Mouse (Mus musculus) CH12.LX (cell line): ENCODE results near the gene Ufsp2. TPM values are rescaled to one million over a fixed set of nuclear protein-coding genes. Genes with fewer than 3 reads are reported as not detected.

Source experiments
- DNase-seq: peaks from one replicate; pipeline ENCODE4 v3.0.0-alpha.2; 2013; ENCODE audit errors: extremely low read depth
- H3K27ac ChIP-seq: 2 replicates; pipeline ENCODE4 v1.5.1; 2012; ENCODE audit warnings: low read depth, mild to moderate bottlenecking, control low read depth, moderate library complexity; ENCODE audit not compliant: insufficient read depth
- H3K27me3 ChIP-seq: replicated peaks from 2 replicates; pipeline ENCODE3; 2012; ENCODE audit warnings: inconsistent platforms
- H3K36me3 ChIP-seq, 2 experiments: replicated peaks in 1 of 2; 2 replicates each; pipeline versions ENCODE3 to v1.6.1; 2012; ENCODE audit warnings: inconsistent platforms in 1 of 2, low read length in 1 of 2, mild to moderate bottlenecking in 1 of 2, mixed read lengths in 1 of 2, moderate library complexity in 1 of 2; ENCODE audit not compliant: control insufficient read depth in 1 of 2, insufficient read depth in 1 of 2
- H3K4me1 ChIP-seq, 2 experiments: 2 replicates each; pipeline ENCODE4 v1.6.1; 2012; ENCODE audit warnings: inconsistent platforms in 1 of 2, moderate library complexity in 1 of 2; ENCODE audit not compliant: insufficient read depth in 2 of 2, control insufficient read depth in 1 of 2
- H3K4me2 ChIP-seq: 2 replicates; pipeline ENCODE4 v1.6.1; 2012; ENCODE audit warnings: low read depth, mild to moderate bottlenecking, control low read depth; ENCODE audit not compliant: poor library complexity, insufficient read depth, severe bottlenecking
- H3K4me3 ChIP-seq, 3 experiments: fragments of 150-350 bp in 1 of 3; sonication (generic) in 1 of 3; replicated peaks in 1 of 3; 2 replicates each; pipeline versions ENCODE3 to v1.5.1; 2011 to 2012; ENCODE audit warnings: low read depth in 2 of 3, low read length in 2 of 3, mild to moderate bottlenecking in 2 of 3, moderate library complexity in 2 of 3, control low read depth in 1 of 3, improper control_type of control experiment in 1 of 3, inconsistent platforms in 1 of 3, mixed read lengths in 1 of 3; ENCODE audit not compliant: poor library complexity in 1 of 3
- H3K79me2 ChIP-seq: replicated peaks from 2 replicates; pipeline ENCODE4 v1.6.1; 2012; ENCODE audit warnings: mild to moderate bottlenecking, moderate library complexity; ENCODE audit not compliant: control insufficient read depth, poor library complexity, insufficient read depth, severe bottlenecking; ENCODE audit errors: extremely low read depth
- H3K9ac ChIP-seq: 2 replicates; pipeline ENCODE4 v1.6.1; 2012; ENCODE audit warnings: low read depth, mild to moderate bottlenecking, control low read depth, moderate library complexity; ENCODE audit not compliant: insufficient read depth
- H3K9me3 ChIP-seq: replicated peaks from 2 replicates; pipeline ENCODE3; 2012; ENCODE audit warnings: low read length, inconsistent platforms, mixed read lengths
- CHD1 ChIP-seq: IDR thresholded peaks from 2 replicates; pipeline ENCODE4 v1.6.1; 2012; ENCODE audit warnings: low read depth, low read length, improper control_type of control experiment, inconsistent platforms
- CHD2 ChIP-seq: IDR thresholded peaks from 2 replicates; pipeline ENCODE4 v1.6.1; 2011; ENCODE audit warnings: low read length, improper control_type of control experiment
- CTCF ChIP-seq, 2 experiments: IDR thresholded peaks in 1 of 2; conservative IDR thresholded peaks in 1 of 2; 2 replicates each; pipeline ENCODE4 v1.5.1; 2011 to 2012; ENCODE audit warnings: low read depth in 2 of 2, low read length in 2 of 2, improper control_type of control experiment in 1 of 2, inconsistent platforms in 1 of 2, mild to moderate bottlenecking in 1 of 2, moderate library complexity in 1 of 2
- E2F4 ChIP-seq: IDR thresholded peaks from 2 replicates; pipeline ENCODE4 v1.6.1; 2011; ENCODE audit warnings: low read depth, low read length, improper control_type of control experiment; ENCODE audit not compliant: insufficient replicate concordance
- ELF1 ChIP-seq: IDR thresholded peaks from 2 replicates; pipeline ENCODE4 v1.6.1; 2014; ENCODE audit warnings: low read depth, mild to moderate bottlenecking, inconsistent platforms, low read length, improper control_type of control experiment
- EP300 ChIP-seq: IDR thresholded peaks from 2 replicates; pipeline ENCODE4 v1.6.1; 2011; ENCODE audit warnings: low read length, improper control_type of control experiment
- JUN ChIP-seq: IDR thresholded peaks from 2 replicates; pipeline ENCODE4 v1.6.1; 2011; ENCODE audit warnings: low read depth, mild to moderate bottlenecking, low read length, improper control_type of control experiment, moderate library complexity; ENCODE audit not compliant: insufficient read depth
- KAT2A ChIP-seq: IDR thresholded peaks from 2 replicates; pipeline ENCODE4 v1.6.1; 2012; ENCODE audit warnings: low read length, improper control_type of control experiment, inconsistent platforms; ENCODE audit not compliant: insufficient replicate concordance
- MAX ChIP-seq: IDR thresholded peaks from 2 replicates; pipeline ENCODE4 v1.6.1; 2011; ENCODE audit warnings: low read length, improper control_type of control experiment
- MAZ ChIP-seq: IDR thresholded peaks from 2 replicates; pipeline ENCODE4 v1.6.1; 2012; ENCODE audit warnings: low read depth, mild to moderate bottlenecking, inconsistent platforms, low read length, improper control_type of control experiment, moderate library complexity
- MEF2A ChIP-seq: IDR thresholded peaks from 2 replicates; pipeline ENCODE4 v1.6.1; 2014; ENCODE audit warnings: low read depth, mild to moderate bottlenecking, inconsistent platforms, low read length, improper control_type of control experiment, borderline replicate concordance
- MXI1 ChIP-seq: IDR thresholded peaks from 2 replicates; pipeline ENCODE4 v1.6.1; 2011; ENCODE audit warnings: mild to moderate bottlenecking, low read depth, low read length, improper control_type of control experiment
- MYC ChIP-seq: IDR thresholded peaks from 2 replicates; pipeline ENCODE4 v1.6.1; 2011; ENCODE audit warnings: low read depth, mild to moderate bottlenecking, improper control_type of control experiment, low read length
- NRF1 ChIP-seq: IDR thresholded peaks from 2 replicates; pipeline ENCODE4 v1.6.1; 2014; ENCODE audit warnings: low read depth, mild to moderate bottlenecking, inconsistent platforms, low read length, improper control_type of control experiment, moderate library complexity
- RAD21 ChIP-seq: IDR thresholded peaks from 2 replicates; pipeline ENCODE4 v1.6.1; 2011; ENCODE audit warnings: low read depth, mild to moderate bottlenecking, low read length, improper control_type of control experiment, moderate library complexity
- RCOR1 ChIP-seq: conservative IDR thresholded peaks from 2 replicates; pipeline ENCODE4 v1.6.1; 2012; ENCODE audit warnings: low read depth, mild to moderate bottlenecking, inconsistent platforms, low read length, improper control_type of control experiment
- TCF12 ChIP-seq: IDR thresholded peaks from 2 replicates; pipeline ENCODE4 v1.6.1; 2014; ENCODE audit warnings: low read depth, mild to moderate bottlenecking, inconsistent platforms, low read length, improper control_type of control experiment
- UBTF ChIP-seq: IDR thresholded peaks from 2 replicates; pipeline ENCODE4 v1.6.1; 2012; ENCODE audit warnings: low read depth, mild to moderate bottlenecking, inconsistent platforms, low read length, improper control_type of control experiment, moderate library complexity
- USF1 ChIP-seq: IDR thresholded peaks from 2 replicates; pipeline ENCODE4 v1.6.1; 2014; ENCODE audit warnings: low read depth, mild to moderate bottlenecking, inconsistent platforms, low read length, improper control_type of control experiment
- USF2 ChIP-seq: conservative IDR thresholded peaks from 2 replicates; pipeline ENCODE4 v1.6.1; 2011; ENCODE audit warnings: low read depth, low read length, improper control_type of control experiment
- ZC3H11A ChIP-seq: IDR thresholded peaks from 2 replicates; pipeline ENCODE4 v1.6.1; 2012; ENCODE audit warnings: low read depth, mild to moderate bottlenecking, inconsistent platforms, low read length, improper control_type of control experiment
- ZMIZ1 ChIP-seq: IDR thresholded peaks from 2 replicates; pipeline ENCODE4 v1.6.1; 2012; ENCODE audit warnings: low read depth, mild to moderate bottlenecking, inconsistent platforms, low read length, improper control_type of control experiment
- dilution Hi-C: fragments of 300-500 bp; cut with MboI; formaldehyde crosslinking; loops from 2 replicates; pipeline ENCODE4 v1.14.3; 2020; ENCODE audit warnings: low sequenced_read_pairs; ENCODE audit not compliant: extremely low pct_unique_long_range_greater_than_20kb, extremely low pct_ligation_motif_present
- in situ Hi-C: fragments of 300-500 bp; cut with MboI; formaldehyde crosslinking; loops from 3 replicates; pipeline ENCODE4 v1.14.3; 2019; ENCODE audit warnings: low sequenced_read_pairs, low pct_ligation_motif_present, low pct_unique_long_range_greater_than_20kb, mixed read lengths
- polyA plus RNA-seq: library from polyadenylated mRNA; unstranded; fragments of >175 nt; gene quantifications from 2 replicates; pipeline ENCODE4 v1.2.1, GENCODE M21; 2012; ENCODE audit warnings: low read depth; ENCODE audit not compliant: insufficient read length
- total RNA-seq, 2 experiments: library from RNA; depleted of rRNA; stranded (reverse); fragments of 300-350 nt in 1 of 2; fragments of >200 nt in 1 of 2; gene quantifications; 2 replicates each; pipeline ENCODE4 v1.2.3; 2012 to 2014

The Ufsp2 gene
- total and polyA plus RNA-seq, 3 experiments = 50.1 to 105 (median 51.2) TPM

DNA sequence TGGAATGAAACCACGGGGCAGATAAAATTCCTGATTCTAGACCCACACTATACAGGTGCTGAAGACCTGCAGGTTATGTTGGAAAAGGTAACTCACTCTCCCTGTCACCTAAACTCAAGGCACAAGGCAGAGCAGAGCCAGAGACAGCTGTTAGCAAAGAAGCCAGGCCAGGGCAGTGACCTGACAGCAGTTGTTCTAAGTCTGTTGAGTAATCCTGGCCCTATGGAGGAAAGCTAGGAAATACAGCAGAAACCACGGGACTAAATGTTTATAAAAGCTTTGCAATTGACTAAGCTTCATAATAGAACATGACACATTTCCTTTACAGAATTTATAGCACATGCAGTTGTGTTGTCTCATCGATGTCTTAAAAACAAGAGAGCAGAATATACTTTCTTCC, 20.2 kb downstream of the Ufsp2 start:
- Histone ChIP-seq H3K36me3 (peaks cover 20 to 50% of the 10 kb centered on the region in 2 experiments), H3K4me1 (peaks cover 2 to 29% of the 10 kb centered on the region in 2 experiments; a peak in 3 of 4 replicates), H3K27ac (no peak overlapping the region), H3K79me2 (no peaks in the 10 kb centered on the region; the same call in 1 of the 2 replicates), H3K27me3 (no peaks in the 10 kb centered on the region), H3K9me3 (no peaks in the 10 kb centered on the region), H3K4me3 (no peak overlapping the region), H3K4me2 (no peak overlapping the region), H3K9ac (no peak overlapping the region)
- TF ChIP-seq USF2 (no peak), RAD21 (no peak), CHD2 (no peak), KAT2A (no peak), MYC (no peak), ELF1 (no peak), NRF1 (no peak), JUN (no peak), MEF2A (no peak), RCOR1 (no peak), MXI1 (no peak), UBTF (no peak)
- dilution Hi-C loops (no loop called here), in situ Hi-C loops (loop anchor here (10.0 kb wide), 1 partner anchor 179 kb away; no protein-coding TSS in a partner anchor)
- no peak for DNase-seq

DNA sequence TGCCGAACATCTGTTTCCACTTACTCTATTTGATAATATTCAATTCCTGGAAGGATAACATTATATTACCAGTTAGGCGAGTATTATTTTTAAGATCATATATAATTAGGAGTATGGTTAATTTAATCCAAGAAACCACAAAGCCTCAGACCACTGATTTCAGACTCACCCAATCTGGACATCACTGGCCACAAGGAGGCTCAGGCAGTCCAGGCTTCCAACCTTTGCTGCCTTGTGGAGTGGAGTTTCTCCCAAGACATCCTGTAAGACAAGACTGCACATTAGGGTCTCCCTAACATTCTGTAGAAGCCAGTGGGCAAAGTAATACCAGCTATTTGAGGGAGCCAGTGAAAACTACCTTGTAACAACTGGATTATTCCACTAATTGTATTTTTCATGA, 22.9 kb downstream of the Ufsp2 start:
- dilution Hi-C loops (no loop called here), in situ Hi-C loops (loop anchor here (10.0 kb wide), 1 partner anchor 177 kb away; no protein-coding TSS in a partner anchor)
- no peaks in the 10 kb centered on the region for H3K27me3 ChIP-seq
- H3K36me3 ChIP-seq = peaks cover 18 to 42% of the 10 kb centered on the region in 2 experiments
- DNase-seq = no peak
- no peak overlapping the region for H3K4me2 ChIP-seq
- peaks cover 0 to 35% of the 10 kb centered on the region in 2 experiments; a peak in 2 of 4 replicates for H3K4me1 ChIP-seq
- no peak overlapping the region for H3K9ac ChIP-seq
- TF ChIP-seq CHD1 (no peak), MAZ (no peak), CTCF (conservative IDR thresholded peaks at IDR 0.05 in 1 of 2, IDR thresholded peaks at IDR 0.05 in 1 of 2; ENCODE audit: low read depth in 2 of 2, low read length in 2 of 2) (peak in 1 of 2 experiments; percentile 26; a peak in 1 of 4 replicates), ZMIZ1 (no peak), EP300 (no peak), TCF12 (no peak), USF2 (no peak), USF1 (no peak), ZC3H11A (no peak), JUN (no peak), RAD21 (peak; percentile 5), E2F4 (no peak), MAX (no peak)
- TF ChIP-seq, all 38 proteins: peak for 2
- Histone ChIP-seq H3K9me3 (no peaks in the 10 kb centered on the region), H3K4me3 (peak overlapping the region in 1 of 3 experiments; percentile 86), H3K79me2 (no peaks in the 10 kb centered on the region), H3K27ac (no peak overlapping the region)
